Mouse (Mus musculus) spleen, adult 18-20 months (tissue): ENCODE measurements around the gene Mttp.

Experiments used
- DNase-seq, 2 experiments: peaks; one replicate each; pipeline ENCODE4 v3.0.0; 2022; ENCODE audit warnings: mixed read lengths in 2 of 2

Mttp gene

DNA sequence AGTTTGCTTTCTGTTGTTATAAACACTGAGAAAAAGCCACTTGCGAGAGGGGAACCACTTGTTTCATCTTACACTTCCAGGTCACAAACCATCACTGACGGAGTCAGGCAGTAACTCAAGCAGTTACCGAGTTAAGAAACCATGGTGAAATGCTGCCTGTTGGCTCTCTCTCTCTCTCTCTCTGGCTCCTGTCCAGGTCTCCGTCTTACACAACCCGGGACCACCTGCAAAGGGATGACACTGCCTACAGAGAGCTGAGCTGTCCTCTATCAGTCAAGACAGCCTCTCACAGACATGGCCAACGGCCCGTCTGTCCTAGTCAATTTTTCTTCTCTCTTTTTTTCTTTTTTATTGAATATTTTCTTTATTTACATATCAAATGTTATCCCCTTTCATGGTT is 101.5 kb downstream of the Mttp start:
- no peak for DNase-seq

DNA sequence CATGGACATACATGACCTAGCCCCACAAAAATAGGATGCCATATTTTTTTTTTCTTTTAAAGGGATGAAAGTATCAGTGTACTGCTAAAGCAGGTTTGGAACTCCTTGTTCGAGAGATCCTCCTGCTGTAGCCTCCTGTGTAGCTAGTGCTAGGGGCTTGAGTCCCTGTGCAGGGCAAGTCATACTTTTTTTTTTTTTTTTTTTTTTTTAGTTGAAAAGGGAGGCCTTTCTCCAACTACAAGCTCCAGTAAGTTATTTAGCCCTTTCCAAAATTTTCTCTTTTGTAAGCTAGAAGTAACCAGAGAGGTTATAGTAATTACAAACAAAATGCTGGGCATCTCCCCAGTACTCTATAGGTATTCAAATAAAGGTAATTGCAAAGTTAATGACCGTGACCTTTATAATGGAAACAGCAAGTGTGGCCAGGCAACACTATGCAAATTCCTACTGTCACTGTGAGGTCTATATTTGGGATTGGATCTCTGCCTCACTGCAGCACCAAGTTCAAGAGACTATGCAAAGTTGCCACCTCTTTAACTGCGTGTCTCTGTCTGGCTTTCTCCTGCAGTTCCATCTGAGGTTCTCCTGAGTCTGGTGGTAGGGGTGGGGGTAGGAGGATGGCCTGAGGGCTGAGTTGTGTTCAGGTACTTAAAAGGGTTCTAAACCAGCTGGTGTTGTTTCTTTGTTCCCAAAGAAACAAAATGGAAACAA is 103.0 kb downstream of the Mttp start:
- no peak for DNase-seq

DNA sequence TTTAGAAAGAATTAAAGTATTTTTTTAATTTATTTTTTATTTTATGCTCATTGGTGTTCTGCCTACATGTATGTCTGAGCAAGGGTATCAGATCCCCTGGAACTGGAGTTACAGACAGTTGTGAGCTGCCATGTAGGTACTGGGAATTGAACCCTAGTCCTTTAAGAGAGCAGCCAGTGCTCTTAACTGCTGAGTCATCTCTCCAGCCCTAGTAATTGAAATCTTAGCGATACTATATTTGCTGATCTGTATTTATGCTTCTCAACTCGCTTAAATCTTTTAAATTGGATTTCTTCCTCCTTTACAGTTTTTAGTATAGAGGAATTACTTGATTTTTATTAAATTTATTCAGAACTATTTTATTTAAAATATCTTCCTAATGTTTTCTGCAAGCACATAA is 103.8 kb downstream of the Mttp start:
- DNase-seq, result no peak
